Mouse (Mus musculus) liver, embryonic 18 days (tissue): ENCODE data around the gene Gm21903. TPM values are rescaled to one million over a fixed set of nuclear protein-coding genes. Genes with fewer than 3 reads are reported as not detected.

Source experiments
- polyA plus RNA-seq: library from polyadenylated mRNA; depleted of rRNA; stranded (reverse); fragments of >200 nt; gene quantifications from 2 replicates; pipeline ENCODE4 v1.2.3, GENCODE M21; 2012; rRNA removed

The Gm21903 gene
- not detected in 2 replicates for polyA plus RNA-seq

DNA sequence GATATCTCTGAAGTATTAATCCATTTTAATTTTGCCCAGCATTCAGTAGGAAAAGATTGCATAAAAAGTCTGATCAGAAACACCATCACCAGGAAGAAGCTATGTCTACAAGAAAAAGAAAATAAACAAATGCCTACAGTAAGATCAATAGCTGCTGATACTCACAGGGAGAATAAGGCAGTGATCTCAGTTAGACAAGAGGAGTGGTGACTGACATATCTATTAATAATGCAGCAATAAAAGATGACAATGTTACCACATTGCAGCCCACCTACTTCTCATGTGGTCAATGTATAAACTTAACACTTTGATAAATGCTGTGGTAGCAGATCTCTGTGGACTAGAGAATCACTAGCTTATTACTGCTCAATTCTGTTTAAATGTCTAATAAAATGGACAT, at the start of gene Gm21903:
Gm21903 (minus strand) TSS at position 101 of the 400 bp plus-strand sequence.

DNA sequence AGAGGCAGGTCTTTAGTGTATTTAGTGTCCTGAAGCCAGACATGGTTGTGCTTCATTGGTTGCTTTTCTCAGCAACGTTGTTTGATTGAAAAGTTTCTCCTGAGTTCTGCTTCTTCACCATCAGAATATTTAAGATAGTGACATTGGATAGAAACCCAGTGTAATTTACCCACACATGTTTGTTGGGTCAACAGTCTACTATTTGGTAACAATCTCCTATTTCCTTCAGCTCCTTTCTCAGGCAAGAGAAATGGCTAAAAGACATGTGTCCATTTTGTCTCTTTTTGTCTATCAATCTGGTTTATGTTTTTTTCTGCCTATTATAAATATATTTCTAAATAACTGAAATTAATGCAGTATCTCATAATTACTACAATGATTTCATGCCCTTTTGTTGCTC, 33.8 kb upstream of the Gm21903 start, which contains the start of gene Esp23:
Esp23 (minus strand) TSS at position 101 of the 400 bp plus-strand sequence.

DNA sequence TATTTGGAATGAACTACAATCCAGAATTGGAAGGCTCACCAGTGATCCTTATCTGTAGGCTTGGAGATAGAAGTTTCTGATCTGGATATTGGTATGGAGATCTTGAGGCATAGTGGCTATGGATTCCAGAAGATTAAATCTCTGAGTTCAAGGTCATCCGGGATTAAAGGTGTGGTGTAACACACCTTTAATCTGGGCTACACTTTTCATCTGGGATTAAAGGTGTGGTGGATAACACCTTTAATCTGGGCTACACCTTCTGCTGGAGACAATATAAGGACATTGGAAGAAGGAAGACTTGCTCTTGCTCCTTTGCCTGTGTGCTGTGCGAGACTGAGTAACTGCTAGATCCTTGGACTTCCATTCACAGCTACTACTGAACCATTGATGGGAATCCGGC, 6.7 kb downstream of the Gm21903 start, which contains the start of gene Esp24:
Esp24 (plus strand) TSS at position 301 of the 400 bp plus-strand sequence.

Other genes with a start within 250 kb of the Gm21903 start
- gene Esp24, start 6.6 kb downstream of the Gm21903 start, polyA plus RNA-seq: not detected in 2 replicates
- not detected in 2 replicates for gene Esp23, start 33.7 kb upstream of the Gm21903 start, polyA plus RNA-seq
- not detected in 2 replicates for gene Esp22, start 52.0 kb upstream of the Gm21903 start, polyA plus RNA-seq